Mouse (Mus musculus) right cerebral cortex, postnatal 4 days (tissue): ENCODE results near the gene Sar1a.

Experiments
- DNase-seq: peaks from one replicate; pipeline ENCODE4 v3.0.0-alpha.2; 2022

Sar1a gene

GRCm38 (mm10) chr10:61689405-61689804 is 9.3 kb downstream of the Sar1a start:
- no peak for DNase-seq

GRCm38 (mm10) chr10:61693563-61693962 is 13.5 kb downstream of the Sar1a start:
- DNase-seq: no peak

- peak; percentile 100 for DNase-seq
These were observed 15.0 kb downstream of the Sar1a start, which contains the start of gene Tysnd1 for GRCm38 (mm10) chr10:61694870-61695670. Gene Tysnd1, plus strand, starts transcription at chr10:61695514.

- peak; percentile 26 for DNase-seq
These were observed 15.8 kb downstream of the Sar1a start for GRCm38 (mm10) chr10:61695703-61696559.

- DNase-seq: no peak
These were observed 16.4 kb downstream of the Sar1a start for GRCm38 (mm10) chr10:61696560-61696823.

- DNase-seq: no peak
These were observed 16.9 kb downstream of the Sar1a start for GRCm38 (mm10) chr10:61697028-61697427.

GRCm38 (mm10) chr10:61704663-61705062 is 24.6 kb downstream of the Sar1a start:
- DNase-seq: no peak

GRCm38 (mm10) chr10:61706412-61707375 is 26.6 kb downstream of the Sar1a start:
- DNase-seq: no peak

- no peak for DNase-seq
These were observed 33.5 kb downstream of the Sar1a start for GRCm38 (mm10) chr10:61713601-61714000.

GRCm38 (mm10) chr10:61714146-61714545 is 34.0 kb downstream of the Sar1a start:
- DNase-seq: no peak

- no peak for DNase-seq
These were observed 34.8 kb downstream of the Sar1a start, which contains the start of gene Aifm2 for GRCm38 (mm10) chr10:61714771-61715461. Gene Aifm2, plus strand, starts transcription at chr10:61715263.

GRCm38 (mm10) chr10:61715462-61715837 is 35.4 kb downstream of the Sar1a start:
- DNase-seq: no peak

GRCm38 (mm10) chr10:61715996-61716864 is 36.1 kb downstream of the Sar1a start:
- no peak for DNase-seq

- DNase-seq: no peak
These were observed 37.6 kb downstream of the Sar1a start for GRCm38 (mm10) chr10:61717406-61718296.

GRCm38 (mm10) chr10:61720331-61720730 is 40.2 kb downstream of the Sar1a start:
- DNase-seq: no peak

- DNase-seq: no peak
These were observed 42.1 kb downstream of the Sar1a start for GRCm38 (mm10) chr10:61722215-61722614.

GRCm38 (mm10) chr10:61723271-61723670 is 43.2 kb downstream of the Sar1a start:
- no peak for DNase-seq

- DNase-seq: no peak
These were observed 49.1 kb downstream of the Sar1a start for GRCm38 (mm10) chr10:61729181-61729580.

- DNase-seq: no peak
These were observed 50.1 kb downstream of the Sar1a start for GRCm38 (mm10) chr10:61730171-61730570.

GRCm38 (mm10) chr10:61734377-61734776 is 54.3 kb downstream of the Sar1a start:
- DNase-seq: no peak
